Mouse (Mus musculus) erythroid progenitor cell, adult 5-6 weeks (primary cell): ENCODE data around the gene Grhl1. TPM values are rescaled to one million over a fixed set of nuclear protein-coding genes. Genes with fewer than 3 reads are reported as not detected.
A peak's percentile ranks its signal among the peaks of the same experiment; 100 is the strongest.
"Not testable (repeated sequence)": the region's sequence is repeated elsewhere in the genome, so short reads cannot be mapped to it uniquely, and the experiment has no call there.

ENCODE experiments used
- ATAC-seq: replicated peaks from 2 replicates; pipeline ENCODE4 v1.8.0; 2016; ENCODE audit warnings: moderate number of reproducible peaks, mild to moderate bottlenecking, moderate TSS enrichment, inconsistent platforms; ENCODE audit not compliant: poor library complexity, low FRiP score, severe bottlenecking
- total RNA-seq, 2 experiments: library from RNA; stranded (forward) in 1 of 2; stranded (reverse) in 1 of 2; fragments of 150-400 nt in 1 of 2; fragments of 186-747, 209-891 nt in 1 of 2; gene quantifications; 2 replicates each; pipeline versions ENCODE4 v1.2.3 to v1.2.4; 2015 to 2017; ENCODE audit warnings: low replicate concordance in 2 of 2

Gene Grhl1
- not detected in 2 replicates for total RNA-seq (2015; ENCODE audit: low replicate concordance)
- total RNA-seq (2017; ENCODE audit: low replicate concordance) = not detected in 2 replicates

GRCm38 (mm10) chr12:24571523-24572392, at the start of gene Grhl1:
Grhl1 (plus strand) TSS chr12:24572283.
- peak; percentile 100 for ATAC-seq

- not testable (repeated sequence) for ATAC-seq
These were observed 47.0 kb upstream of the Grhl1 start for GRCm38 (mm10) chr12:24525065-24525464.

DNA sequence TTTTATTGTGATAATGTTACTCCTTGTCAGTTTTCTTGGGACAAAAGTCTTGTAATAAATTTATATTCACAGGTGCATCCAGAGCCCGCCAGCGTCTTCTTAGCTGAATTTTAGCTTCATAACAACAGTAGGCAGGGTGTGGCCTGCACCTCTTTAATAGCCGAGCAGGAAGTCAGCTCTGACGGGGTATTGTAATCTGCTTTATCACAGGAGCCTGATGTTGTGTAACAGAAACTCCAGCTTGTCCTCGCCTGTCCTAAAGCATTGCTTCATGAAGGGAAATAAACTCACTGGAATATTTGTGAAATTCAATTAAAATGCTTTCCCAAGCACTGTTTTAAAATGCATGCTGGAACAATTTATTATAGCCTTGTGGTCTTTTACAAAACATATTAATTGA, 35.7 kb upstream of the Grhl1 start:
- ATAC-seq = no peak

DNA sequence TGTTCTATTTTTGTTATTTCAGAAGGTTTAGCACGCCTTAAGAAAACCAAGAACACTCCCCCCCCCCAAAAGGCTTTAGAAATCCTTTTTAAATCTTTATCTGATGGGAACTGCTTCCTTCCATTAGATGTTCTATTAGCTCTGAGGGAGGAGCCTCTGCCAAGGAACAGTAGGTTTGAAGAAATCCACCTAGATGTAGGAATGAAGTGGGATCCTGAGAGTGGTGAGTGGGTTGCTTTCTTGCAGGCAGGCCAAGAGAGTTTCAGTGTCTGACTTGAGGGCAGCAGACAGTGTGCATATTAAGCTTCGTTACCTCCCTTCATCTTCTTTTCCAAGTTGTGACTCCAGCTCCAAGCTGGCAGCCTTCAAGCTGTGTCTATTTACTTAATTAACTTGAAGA, 34.9 kb upstream of the Grhl1 start:
- ATAC-seq = no peak

- no peak for ATAC-seq
These were observed 34.1 kb upstream of the Grhl1 start for GRCm38 (mm10) chr12:24537965-24538364.

DNA sequence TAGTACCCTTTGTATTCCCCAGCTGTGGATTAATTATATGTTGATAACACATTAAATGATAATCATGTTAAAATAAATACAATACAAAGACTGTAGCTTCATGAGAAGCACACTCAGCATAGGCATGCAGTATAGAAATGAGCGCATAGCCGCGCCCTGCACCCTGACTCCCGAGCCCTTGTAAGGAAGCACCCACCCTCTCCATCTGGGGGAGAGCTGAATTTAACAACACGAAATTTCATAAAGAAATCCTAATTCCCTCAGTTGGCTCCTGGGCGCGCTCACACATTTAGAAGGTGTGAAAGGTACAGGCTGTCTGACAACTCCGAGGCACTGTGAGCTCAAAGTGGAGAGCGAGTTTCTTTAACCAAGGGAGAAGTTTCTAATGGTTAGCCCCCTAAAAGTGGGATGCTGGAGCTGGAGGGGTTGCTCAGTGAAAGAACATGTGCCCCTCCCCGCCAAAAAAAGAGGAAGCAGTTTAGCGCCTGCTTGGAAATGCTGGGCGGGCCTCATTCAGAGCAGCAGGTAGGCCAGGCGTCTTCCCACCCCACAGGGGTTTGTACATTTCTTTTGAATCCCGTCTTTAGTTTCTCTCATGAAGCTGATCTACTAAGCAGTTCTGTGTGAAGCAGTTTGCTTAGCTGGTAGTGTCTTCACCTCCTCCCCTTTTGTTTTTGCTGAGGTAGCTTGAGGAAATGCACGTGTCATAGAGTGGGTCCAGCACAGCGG, 30.5 kb upstream of the Grhl1 start:
- ATAC-seq = no peak

DNA sequence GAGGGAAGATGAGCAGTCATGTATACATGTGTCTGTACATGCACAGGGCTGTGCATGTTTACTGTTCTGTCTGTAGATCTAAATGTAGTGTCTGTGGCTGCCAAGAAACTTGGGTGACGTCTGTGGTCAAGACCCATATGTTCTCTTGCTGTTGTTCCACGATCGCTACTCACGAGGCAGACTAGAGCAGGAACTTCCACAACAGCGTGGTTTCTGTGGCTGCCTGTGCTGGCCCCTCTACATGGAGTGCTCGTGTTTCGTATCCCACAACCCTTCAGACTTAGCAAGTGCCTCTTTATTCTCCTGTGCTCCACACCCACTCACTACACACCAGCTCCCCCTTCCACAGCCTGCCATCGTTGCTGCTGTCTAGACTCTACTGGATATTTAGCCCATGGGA, 24.4 kb upstream of the Grhl1 start:
- no peak for ATAC-seq

- ATAC-seq = no peak
These were observed 23.2 kb upstream of the Grhl1 start for GRCm38 (mm10) chr12:24548885-24549284.

- no peak for ATAC-seq
These were observed 19.6 kb upstream of the Grhl1 start for GRCm38 (mm10) chr12:24552531-24552930.

- ATAC-seq = no peak
These were observed 16.1 kb upstream of the Grhl1 start for GRCm38 (mm10) chr12:24555976-24556375.

DNA sequence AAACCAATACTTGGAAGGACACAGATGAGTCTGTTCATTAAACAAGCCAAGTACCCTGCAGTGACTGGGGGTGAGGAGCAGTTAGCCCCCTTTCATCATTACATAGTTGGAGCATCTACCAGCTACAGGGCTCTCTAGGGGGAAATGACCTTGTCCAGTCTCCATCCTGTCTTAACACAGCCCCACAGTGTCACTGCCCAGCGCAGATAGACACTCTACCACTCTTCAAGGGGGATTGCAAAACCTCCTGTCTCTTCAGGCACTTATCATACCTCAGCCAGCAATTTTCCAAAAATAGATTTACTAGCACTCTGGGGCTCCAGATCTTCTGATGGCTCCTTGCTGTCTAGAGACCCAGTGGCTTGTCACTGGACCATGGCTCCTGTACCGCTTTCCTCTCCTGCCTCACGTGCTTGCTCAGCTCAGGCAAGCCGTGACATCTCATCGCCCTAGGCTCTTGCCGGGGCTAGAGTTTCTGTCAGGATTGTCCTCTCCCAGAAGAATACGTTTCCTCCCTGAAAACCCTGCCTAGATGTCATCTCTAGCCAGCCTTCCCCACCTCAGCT, 8.6 kb upstream of the Grhl1 start:
- ATAC-seq = 0 out of 2 replicates have a peak, but pooled peaks have one; percentile 42

GRCm38 (mm10) chr12:24565311-24565710, 6.8 kb upstream of the Grhl1 start:
- ATAC-seq = no peak

GRCm38 (mm10) chr12:24567606-24568005, 4.5 kb upstream of the Grhl1 start:
- no peak for ATAC-seq

DNA sequence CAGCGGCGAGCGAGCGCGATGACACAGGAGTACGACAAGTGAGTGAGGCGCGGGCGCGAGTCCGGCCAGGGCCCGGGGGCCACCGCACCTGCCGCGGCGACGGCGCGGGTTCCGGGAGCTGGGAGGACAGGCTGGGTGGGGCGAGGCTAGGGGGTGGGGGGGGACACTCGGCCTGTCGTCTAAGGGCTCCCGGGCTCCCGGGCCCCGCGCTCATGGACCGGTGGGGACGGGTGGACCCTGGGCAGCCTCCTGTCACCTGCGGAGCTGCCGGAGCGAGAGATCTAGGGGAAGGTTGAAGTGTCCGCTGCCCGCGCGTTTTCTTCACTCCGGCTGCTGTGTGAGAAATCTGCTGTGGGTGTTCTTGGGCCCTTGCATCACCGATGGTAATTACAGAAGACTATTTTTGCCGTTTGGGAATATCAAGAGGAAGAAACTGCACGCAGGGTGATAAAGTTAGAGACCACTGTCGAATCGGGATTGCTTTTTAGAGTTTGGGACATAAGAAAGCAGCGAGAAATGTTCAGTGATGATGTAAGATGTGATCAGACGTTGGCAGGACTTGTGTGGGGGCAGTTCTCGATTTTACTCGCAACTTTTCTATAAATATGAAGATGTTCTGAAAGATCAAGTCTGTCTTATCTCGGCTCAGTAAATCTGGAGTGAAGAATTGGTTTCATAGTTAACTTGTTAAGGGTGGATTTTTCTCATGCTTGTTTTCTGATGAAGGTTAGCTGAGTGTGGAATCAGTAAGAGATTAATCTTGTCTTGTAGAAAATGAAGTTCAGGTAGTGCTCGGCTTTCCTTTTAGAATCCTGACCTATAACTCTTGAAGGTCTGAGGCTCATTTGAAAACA, 565 bp downstream of the Grhl1 start:
- ATAC-seq = no peak

- no peak for ATAC-seq
These were observed 1.1 kb downstream of the Grhl1 start for GRCm38 (mm10) chr12:24573275-24573580.

GRCm38 (mm10) chr12:24574870-24575269, 2.8 kb downstream of the Grhl1 start:
- no peak for ATAC-seq

GRCm38 (mm10) chr12:24580452-24580851, 8.4 kb downstream of the Grhl1 start:
- ATAC-seq = no peak

DNA sequence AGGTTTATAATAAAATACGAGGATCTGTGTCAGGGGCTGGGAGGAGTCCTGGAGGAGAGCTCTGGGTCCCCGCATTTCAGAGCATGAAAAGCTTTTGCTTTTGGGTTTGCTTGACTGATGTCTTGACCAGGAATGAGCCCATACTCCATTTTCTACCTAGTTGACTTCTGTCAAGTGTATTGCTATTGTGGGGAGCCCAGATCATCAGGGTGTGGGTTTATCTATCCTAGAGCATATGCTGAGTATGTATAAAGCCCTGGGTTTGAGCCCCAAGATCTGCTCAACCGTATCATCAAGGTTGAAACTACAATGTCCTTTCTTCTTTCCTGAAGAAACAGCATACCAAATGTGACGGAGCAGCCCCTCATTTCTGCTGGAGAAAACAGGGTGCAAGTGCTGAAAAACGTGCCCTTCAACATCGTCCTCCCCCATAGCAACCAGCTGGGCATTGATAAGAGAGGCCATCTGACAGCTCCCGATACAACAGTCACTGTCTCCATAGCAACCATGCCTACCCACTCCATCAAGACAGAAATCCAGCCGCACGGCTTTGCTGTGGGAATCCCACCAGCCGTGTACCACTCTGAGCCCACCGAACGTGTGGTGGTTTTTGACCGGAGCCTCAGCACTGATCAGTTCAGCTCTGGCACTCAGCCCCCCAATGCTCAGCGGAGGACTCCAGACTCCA, 9.1 kb downstream of the Grhl1 start:
- no peak for ATAC-seq

DNA sequence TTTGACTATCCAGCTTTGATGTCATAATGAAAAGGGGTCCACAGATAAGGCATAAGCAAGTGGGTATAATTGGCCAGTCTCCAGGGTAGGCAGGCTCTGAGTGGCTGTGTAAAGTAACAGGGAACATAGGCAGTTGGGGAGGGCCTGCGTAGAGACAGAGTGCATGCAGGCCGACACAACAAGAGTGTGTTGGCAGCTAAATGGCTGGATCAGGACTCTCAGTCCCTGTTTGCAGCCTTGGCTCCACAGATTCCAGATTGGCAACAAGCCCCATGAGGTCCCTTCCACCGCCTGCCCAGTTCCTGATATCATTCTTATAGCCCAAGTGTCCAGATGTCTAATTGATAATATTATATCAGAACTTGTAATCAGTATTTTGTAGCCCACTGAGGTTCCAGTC, 11.6 kb downstream of the Grhl1 start:
- no peak for ATAC-seq
